Mouse (Mus musculus): ENCODE measurements around the gene Disp3.

The Disp3 gene

DNA sequence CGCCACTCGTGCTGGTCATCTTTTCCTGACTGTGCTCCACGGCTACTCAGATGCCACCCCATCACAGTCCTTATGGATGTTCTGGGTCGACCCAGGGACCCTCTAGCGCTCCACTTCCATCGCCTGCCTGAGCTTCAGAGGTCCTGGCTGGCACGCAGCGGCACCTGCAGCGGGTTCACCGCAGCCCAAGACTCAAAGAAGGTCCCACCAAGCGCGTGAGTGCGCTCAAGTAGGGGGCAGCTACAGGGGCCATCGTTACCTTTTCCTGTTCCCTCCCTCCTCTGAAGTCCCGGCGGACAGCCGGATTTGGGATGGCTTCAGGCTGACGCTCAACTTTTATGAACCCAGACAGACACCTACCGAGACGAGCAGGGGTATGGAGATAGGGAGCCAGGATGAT, 724 bp downstream of the Disp3 start:
- no peak for DNase-seq

- peak; percentile 16 for DNase-seq
These were observed 1.3 kb downstream of the Disp3 start for GRCm38 (mm10) chr4:148286226-148287031.

DNA sequence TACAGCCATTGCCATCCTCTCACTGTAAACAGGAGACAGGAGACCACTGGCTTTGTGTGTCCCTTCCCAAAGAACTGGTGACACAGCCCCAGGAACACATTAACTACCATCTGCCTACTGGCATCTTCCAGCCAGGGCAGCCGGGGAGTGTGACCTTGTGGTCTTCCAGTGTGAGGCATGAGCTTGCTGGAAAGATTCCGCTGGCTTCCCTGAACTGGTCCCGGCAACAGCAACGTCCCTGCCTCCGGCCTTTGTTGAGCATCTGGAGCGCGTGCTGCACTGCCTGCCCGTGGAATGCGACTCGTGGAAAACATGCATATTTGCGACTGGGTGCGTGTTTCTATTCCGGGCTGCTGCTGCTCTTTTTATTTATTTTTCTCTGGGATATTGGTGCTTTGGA, 3.5 kb downstream of the Disp3 start:
- DNase-seq: no peak

DNA sequence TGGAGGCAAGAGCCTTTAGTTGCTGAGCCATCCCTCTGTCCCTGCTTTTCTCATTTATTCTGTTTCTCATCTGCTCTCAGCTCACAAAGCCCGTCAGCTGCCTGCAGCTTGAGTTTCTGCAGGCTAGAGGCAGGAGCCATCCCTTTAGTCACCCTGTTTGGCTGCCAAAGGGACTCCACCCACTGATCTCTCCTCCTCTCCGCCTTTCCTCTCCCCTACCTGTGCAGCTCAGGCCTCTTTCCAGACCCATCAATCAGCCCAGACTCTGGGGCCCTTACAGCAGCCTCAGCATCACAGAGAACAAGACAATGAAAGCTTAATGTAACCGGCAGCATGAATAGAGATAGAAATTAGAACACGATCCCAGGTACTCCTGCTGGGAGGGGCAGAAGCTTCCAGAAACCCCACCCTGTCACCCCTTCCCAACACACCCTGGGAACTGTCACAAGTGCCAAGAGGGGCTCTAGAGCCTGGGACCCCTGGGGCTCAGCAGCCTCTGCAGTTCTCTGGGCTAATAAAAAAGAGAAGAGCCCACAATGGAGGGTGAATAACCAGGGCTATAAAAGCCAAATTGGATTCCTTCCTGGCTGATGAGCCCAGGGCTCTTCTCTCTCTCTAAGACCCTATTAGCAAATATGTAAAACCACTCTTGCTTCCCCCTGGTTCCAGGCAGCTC, 10.8 kb downstream of the Disp3 start:
- DNase-seq: no peak

DNA sequence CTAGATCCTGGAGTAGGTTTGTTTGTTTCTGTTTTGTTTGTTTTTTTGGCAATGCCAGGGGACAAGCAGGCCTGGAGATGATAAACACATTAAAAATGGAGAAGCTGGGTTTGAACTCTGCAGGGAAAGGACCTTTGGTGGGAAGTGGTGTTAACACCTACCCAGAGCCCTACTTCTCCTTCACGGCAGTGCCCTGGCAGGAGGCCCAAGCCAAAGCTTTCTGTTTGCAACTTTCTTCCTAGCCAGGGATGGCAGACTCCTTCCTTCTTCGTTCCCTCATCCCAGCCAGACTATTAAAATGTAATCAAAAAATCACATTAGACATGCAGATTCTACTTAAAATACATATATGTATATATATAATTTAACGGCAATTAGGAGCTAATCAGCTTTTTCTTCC, 13.1 kb downstream of the Disp3 start:
- no peak for DNase-seq

DNA sequence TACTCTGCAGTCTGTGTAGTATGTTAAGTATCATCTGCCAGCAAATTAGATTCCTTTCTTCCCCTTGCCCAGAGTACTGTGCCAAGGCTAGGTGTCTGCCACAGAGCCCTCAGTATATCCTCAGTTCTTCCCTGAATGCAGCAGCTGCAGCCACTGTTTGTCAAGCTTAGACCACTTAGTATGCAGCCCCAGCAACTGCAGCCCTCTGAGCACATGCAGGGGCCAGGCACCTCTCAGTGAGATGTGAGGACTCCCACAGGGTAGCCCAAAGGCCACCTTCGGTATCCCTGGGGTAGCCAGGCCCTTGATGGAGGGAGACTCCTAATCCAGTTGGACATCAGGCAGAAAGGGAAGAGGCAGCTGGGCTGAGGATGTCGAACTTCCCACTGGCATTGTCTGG, 14.5 kb downstream of the Disp3 start:
- no peak for DNase-seq

DNA sequence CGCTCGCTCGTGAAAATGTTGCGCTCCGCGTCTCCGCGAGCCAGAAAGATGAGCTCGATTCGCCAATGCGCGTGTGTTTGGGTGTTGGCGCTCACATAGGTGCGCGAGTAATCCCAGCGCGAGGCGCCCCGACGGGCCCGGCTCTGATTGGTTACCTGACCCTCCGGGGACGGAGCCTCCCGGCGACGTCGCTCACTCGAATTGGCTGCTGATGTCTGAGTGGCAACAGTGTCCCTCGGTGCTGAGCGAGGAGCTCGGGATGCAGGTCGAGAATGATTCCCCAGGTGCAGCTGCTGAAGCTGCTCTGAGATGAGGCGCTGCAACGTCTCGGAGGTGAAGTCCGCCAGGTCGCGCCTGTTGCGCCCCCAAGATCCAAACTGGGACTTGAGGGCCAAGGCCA, 16.1 kb downstream of the Disp3 start:
- no peak for DNase-seq

GRCm38 (mm10) chr4:148266973-148267507, 20.7 kb downstream of the Disp3 start:
- DNase-seq: no peak

GRCm38 (mm10) chr4:148259941-148260340, 27.8 kb downstream of the Disp3 start:
- no peak for DNase-seq

- peak; percentile 9 for DNase-seq
These were observed 38.4 kb downstream of the Disp3 start for GRCm38 (mm10) chr4:148249341-148249740.

DNA sequence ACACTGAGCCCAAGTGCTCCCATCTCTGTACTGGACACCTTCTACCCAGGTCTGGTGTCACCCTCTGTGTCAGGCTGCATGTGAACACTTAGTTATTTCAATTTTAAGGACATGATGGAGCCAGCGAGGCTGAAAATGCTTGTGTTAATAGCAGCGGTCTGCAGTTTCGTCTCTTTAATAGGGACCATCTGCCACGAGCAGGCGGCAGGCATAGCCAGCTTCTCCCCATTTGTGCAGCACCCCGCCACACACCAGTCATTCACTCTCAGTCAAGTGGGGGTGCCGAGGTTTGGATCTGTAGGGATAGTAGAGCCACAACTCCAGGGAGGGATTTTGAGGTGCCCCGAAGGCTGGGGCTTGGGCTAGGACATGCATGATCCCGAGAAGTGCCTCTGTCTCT, 47.4 kb downstream of the Disp3 start:
- no peak for DNase-seq

DNA sequence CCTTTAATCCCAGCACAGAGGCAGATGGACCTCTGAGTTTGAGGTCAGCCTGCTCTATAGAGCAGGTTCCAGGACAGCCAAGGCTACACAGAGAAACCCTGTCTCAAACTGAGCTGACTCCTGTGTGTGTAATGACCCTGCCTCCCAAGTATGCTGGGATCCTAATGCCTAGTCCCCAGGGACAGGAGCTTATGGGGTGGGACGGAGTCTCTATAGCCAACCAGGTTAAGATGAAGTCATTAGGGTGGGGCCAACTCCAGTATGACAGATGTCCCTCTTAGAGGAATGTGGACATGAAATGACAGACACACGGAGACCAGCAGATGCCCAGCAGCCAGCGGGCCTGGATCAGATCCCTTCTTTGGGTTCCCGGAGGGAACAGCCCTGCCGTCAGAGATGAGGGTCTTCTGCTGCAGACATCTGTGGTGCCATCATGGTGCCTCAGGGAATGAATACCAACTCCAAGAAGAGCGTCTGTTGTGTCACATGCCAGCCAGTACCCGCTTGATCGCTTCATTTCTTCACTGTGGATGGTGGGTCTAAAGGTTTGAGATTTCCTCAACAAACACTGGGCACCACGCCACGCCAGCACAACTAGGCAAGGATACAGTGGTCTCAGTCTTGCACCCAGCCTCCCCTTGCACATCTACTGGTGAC, 48.2 kb downstream of the Disp3 start:
- no peak for DNase-seq

GRCm38 (mm10) chr4:148238919-148239318, 48.8 kb downstream of the Disp3 start:
- no peak for DNase-seq

DNA sequence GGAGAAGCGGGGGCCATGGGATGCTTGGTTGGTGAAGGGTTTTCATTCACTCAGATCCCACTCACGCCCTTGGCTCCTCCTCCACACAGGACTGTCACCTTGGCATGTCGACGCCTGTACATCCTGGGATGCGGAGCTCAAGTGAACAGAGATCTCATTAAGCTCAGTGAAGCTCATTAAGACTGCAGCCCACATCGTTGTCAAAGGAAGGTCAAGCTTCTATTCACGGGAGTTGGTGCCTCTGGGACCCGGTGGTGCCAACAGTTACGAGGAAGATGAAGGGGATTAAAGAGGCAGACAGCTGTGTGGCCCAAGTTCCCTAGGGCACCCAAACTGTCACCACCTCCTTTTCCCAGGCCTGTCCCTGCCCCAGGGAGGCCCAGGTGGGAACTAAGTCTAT, 49.5 kb downstream of the Disp3 start:
- no peak for DNase-seq

DNA sequence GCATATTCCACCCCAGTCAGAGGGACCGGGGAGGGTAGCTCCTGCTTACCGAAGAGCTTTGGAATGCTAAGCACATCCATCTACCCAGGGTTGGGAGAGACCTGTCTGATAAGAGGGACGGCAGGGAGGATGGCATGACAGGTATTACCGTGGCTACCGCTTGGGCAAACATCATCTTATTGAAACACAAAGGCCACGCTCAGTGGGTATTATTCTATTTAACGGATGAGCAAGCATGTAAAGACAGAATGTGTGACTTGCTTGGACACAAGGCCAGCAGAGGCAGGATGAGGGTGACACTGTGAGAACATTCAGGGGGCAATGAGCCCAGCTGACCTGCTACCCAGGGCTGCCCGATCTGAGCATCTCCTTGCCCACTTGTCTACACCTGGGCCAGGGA, 51.1 kb downstream of the Disp3 start:
- no peak for DNase-seq

- no peak for DNase-seq
These were observed 54.7 kb downstream of the Disp3 start for GRCm38 (mm10) chr4:148233061-148233460.

- no peak for DNase-seq
These were observed 55.1 kb downstream of the Disp3 start for GRCm38 (mm10) chr4:148232615-148233014.

DNA sequence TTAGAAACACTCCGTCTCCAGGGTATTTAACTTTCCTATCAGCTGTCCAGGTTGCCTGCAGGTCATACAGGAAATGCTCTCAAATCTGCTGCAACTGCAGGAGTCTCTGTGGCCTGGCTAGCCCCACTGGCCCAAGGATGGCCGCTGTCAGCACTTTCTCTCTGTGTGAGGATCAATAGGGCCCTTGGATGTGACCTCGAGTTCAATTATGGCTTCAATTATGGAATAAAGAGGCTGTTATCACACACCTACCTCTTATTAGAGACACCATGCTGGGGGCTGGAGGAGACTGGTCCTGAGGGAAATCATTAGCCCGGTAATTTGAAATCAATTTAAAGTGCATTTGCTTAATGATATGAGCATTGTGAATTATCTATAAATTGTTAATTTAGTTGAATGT, 55.6 kb downstream of the Disp3 start:
- no peak for DNase-seq

DNA sequence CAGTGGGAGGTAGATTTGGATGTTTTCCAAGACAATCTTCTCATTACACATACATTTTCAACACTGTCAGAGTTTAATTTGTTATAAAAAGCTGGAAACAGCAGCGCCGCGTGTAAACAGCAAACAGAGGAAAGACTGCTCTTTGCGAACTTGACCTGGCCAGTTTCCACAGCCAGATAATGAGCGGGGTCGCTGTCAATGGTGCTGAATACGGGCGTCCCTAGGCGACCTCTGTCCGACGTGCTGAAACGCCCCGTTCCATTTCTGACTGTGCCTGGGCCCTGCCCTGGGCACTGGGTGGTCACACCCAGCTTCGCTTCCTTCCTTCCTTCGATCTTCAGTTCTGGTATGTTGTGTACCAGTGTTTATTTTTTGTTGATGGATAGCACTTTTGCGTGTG, 58.1 kb downstream of the Disp3 start:
- DNase-seq: peak; percentile 30

DNA sequence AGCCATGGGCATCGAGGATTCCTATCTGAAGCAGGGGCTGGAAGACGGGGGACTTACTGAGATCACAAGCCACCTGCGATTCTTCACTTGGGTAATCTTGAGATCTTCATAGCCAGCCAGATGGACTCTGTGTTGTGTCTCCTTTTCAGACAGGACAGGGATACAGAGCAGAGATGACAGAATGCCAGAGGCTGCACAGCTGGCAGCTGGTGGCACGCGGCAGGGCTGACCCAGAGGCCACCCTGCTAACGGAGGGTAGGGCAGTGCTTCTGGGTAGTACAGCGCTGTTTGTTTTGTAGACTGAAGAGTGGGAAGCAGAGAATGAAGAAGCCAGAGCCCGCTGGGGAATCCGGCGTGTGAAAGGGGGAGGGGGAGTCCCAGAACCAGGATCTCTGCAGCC, 64.8 kb downstream of the Disp3 start:
- no peak for DNase-seq

DNA sequence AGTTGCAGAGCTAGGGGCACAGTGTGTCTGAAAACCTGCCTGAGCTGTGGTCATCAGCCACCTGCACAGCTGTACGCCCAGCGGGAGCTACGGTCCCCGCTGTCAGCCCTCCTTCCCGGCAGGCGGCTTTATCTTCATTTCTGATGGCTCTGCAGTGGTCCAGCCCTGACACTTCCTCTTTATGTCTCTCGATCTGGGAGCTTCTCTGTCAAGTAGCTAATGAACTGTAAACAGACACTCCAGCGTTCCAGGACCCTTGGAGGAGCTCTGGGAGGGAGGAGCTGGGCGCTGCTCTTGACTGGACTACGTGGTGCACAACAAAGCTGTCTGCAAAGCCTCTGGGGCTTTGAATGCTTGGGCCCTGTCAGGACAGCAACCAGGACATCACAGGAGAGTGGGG, 67.1 kb downstream of the Disp3 start:
- DNase-seq: no peak

DNA sequence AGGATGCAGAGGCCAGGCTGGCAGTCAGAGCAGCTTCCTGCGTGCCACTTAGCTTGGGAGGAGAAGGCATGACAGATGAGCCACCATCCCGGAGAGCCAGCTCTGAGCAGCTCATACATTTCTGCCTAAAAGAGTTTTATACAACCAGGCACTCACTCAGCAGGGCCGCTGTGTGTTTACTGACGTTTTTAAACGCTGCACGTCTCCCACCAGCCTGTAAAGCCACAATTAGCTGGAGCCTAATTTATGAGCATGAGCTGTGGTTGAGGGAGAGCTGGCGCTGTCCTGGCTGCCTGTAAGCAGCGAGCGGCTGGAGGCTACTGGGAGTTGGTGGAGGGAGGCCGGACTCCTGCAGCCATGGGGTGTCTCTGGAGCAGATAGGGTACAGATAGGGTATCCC, 69.5 kb downstream of the Disp3 start:
- DNase-seq: no peak

GRCm38 (mm10) chr4:148215264-148215900, 72.4 kb downstream of the Disp3 start:
- no peak for DNase-seq
